In genomic region chr9:96266793-96267558, GRCm38 (mm10) we compare ENCODE assay signal across 16 mouse cellular contexts.
DNase-seq lines count a peak whose midpoint lies in the region; ATAC-seq and TF ChIP-seq lines count a peak whose summit lies in the region.
"Had no signal": no experiment of that assay in that cellular context is flagged by ENCODE, and none has a peak within 500 bp of the region (broad histone marks: within the 10 kb centered on the region; RNA-seq: fewer than 3 reads in every experiment).

No protein-coding gene starts in this region.

- no peak overlapping the region for H3K9ac ChIP-seq in intestine, embryonic 16.5 days (ENCODE audit: low read depth, low read length)
- H3K9ac ChIP-seq in intestine, postnatal 0 days (ENCODE audit: low read depth, low read length) = no peak overlapping the region
- H3K9ac ChIP-seq in liver, embryonic 14.5 days (replicated peaks) = peak overlapping the region; percentile 59

- H3K9me3 ChIP-seq in intestine, embryonic 16.5 days (ENCODE audit: control insufficient read depth, low read length) = no peaks in the 10 kb centered on the region
- H3K9me3 ChIP-seq in intestine, postnatal 0 days (ENCODE audit: control insufficient read depth) = no peaks in the 10 kb centered on the region
- H3K9me3 ChIP-seq in liver, embryonic 14.5 days (ENCODE audit: control insufficient read depth, low read length) = no peaks in the 10 kb centered on the region
- H3K9me3 ChIP-seq: hindbrain, embryonic 10.5 days had no signal

- TF ChIP-seq EP300 in liver, embryonic 14.5 days (IDR thresholded peaks at IDR 0.05; ENCODE audit: low read depth) = peak; percentile 91

- intact Hi-C loops in left cerebral cortex, postnatal 25 days (cut with DNase I) = no loop called here

- TF ChIP-seq CTCF in intestine, postnatal 0 days (IDR thresholded peaks at IDR 0.05; ENCODE audit: low read depth) = no peak
- TF ChIP-seq CTCF in liver, embryonic 14.5 days (IDR thresholded peaks at IDR 0.05; ENCODE audit: low read depth) = no peak

- H3K27me3 ChIP-seq in intestine, embryonic 16.5 days (replicated peaks; ENCODE audit: control insufficient read depth, insufficient read depth, low read length) = no peaks in the 10 kb centered on the region
- H3K27me3 ChIP-seq in intestine, postnatal 0 days (replicated peaks; ENCODE audit: control insufficient read depth, insufficient read depth, low read length) = no peaks in the 10 kb centered on the region
- no peaks in the 10 kb centered on the region for H3K27me3 ChIP-seq in liver, embryonic 14.5 days (ENCODE audit: control insufficient read depth, insufficient read depth, low read length)

- 85% methylated on average over 6 of the region's 6 CpGs for WGBS in intestine, embryonic 16.5 days
- 82% methylated on average over 6 of the region's 6 CpGs for WGBS in intestine, postnatal 0 days
- 20% methylated on average over 6 of the region's 6 CpGs for WGBS in liver, embryonic 14.5 days (ENCODE audit: insufficient replicate concordance)

- H3K4me1 ChIP-seq in intestine, embryonic 16.5 days (ENCODE audit: control insufficient read depth, insufficient read depth, low read length) = no peaks in the 10 kb centered on the region
- no peaks in the 10 kb centered on the region for H3K4me1 ChIP-seq in intestine, postnatal 0 days (replicated peaks; ENCODE audit: control insufficient read depth, insufficient read depth, low read length)
- H3K4me1 ChIP-seq in liver, embryonic 14.5 days (replicated peaks; ENCODE audit: control insufficient read depth in 2 of 2, insufficient read depth in 2 of 2, low read length in 1 of 2) = peaks cover 40 to 44% of the 10 kb centered on the region in 2 experiments
- H3K4me1 ChIP-seq: hindbrain, embryonic 10.5 days had no signal

- no peak overlapping the region for H3K4me2 ChIP-seq in intestine, embryonic 16.5 days (ENCODE audit: low read depth, low read length)
- no peak overlapping the region for H3K4me2 ChIP-seq in intestine, postnatal 0 days (replicated peaks; ENCODE audit: low read depth)
- peak overlapping the region; percentile 69 for H3K4me2 ChIP-seq in liver, embryonic 14.5 days (ENCODE audit: low read depth)

- no peaks in the 10 kb centered on the region for H3K36me3 ChIP-seq in intestine, embryonic 16.5 days (ENCODE audit: control insufficient read depth, insufficient read depth, low read length)
- no peaks in the 10 kb centered on the region for H3K36me3 ChIP-seq in intestine, postnatal 0 days (ENCODE audit: control insufficient read depth, insufficient read depth)
- H3K36me3 ChIP-seq in liver, embryonic 14.5 days (replicated peaks; ENCODE audit: control insufficient read depth, insufficient read depth, low read depth) = peaks cover 27% of the 10 kb centered on the region

- DNase-seq in liver, embryonic 14.5 days (ENCODE audit: low read depth in 3 of 3, low spot score in 3 of 3) = peak; percentile 80 to 84 (median 83)
- DNase-seq in left cerebral cortex, postnatal 25 days (ENCODE audit: low spot score in 2 of 2) = no peak
- no peak for DNase-seq in retina, postnatal 1 day
- no peak for DNase-seq in ovary, postnatal 10 days (ENCODE audit: low spot score)
- DNase-seq: B cell, adult 2 months; cerebellum, adult 11-12 months; cerebellum, postnatal 25 days; gastrocnemius, postnatal 14 days; kidney, adult 9 months; kidney, postnatal 4 days; lung, postnatal 10 days; thymus, postnatal 4 days had no signal

- H3K27ac ChIP-seq in intestine, embryonic 16.5 days (ENCODE audit: low read length) = no peak overlapping the region
- H3K27ac ChIP-seq in intestine, postnatal 0 days (ENCODE audit: low read depth, low read length) = no peak overlapping the region
- peak overlapping the region; percentile 95 for H3K27ac ChIP-seq in liver, embryonic 14.5 days
- H3K27ac ChIP-seq: hindbrain, embryonic 10.5 days had no signal

- 0 out of 2 replicates have a peak, but pooled peaks have one; percentile 52 for ATAC-seq in intestine, embryonic 16.5 days
- no peak for ATAC-seq in intestine, postnatal 0 days
- peak; percentile 73 for ATAC-seq in common myeloid progenitor, adult 5-6 weeks (replicated peaks; ENCODE audit: low read depth, poor library complexity, severe bottlenecking)
- peak; percentile 94 for ATAC-seq in liver, embryonic 14.5 days (ENCODE audit: insufficient read depth)

- no peak overlapping the region for H3K4me3 ChIP-seq in intestine, embryonic 16.5 days (ENCODE audit: low read length)
- H3K4me3 ChIP-seq in intestine, postnatal 0 days (ENCODE audit: low read depth, low read length) = no peak overlapping the region
- H3K4me3 ChIP-seq in liver, embryonic 14.5 days (ENCODE audit: insufficient read depth in 1 of 2, low read depth in 2 of 2, low read length in 2 of 2) = peak overlapping the region; percentile 8 to 37; a peak in 3 of 4 replicates
- H3K4me3 ChIP-seq: hindbrain, embryonic 10.5 days had no signal

Comparison
In these comparisons a context has a peak if more than half of its experiments do, and no peak if none do; other contexts are left out.
1. H3K4me3 ChIP-seq: peak in liver, embryonic 14.5 days (2 of 2); none in intestine, embryonic 16.5 days (single experiment) and intestine, postnatal 0 days (single experiment).
2. DNase-seq: peak in liver, embryonic 14.5 days (3 of 3); none in left cerebral cortex, postnatal 25 days (0 of 2), retina, postnatal 1 day (single experiment) and ovary, postnatal 10 days (single experiment).